Mouse (Mus musculus): ENCODE results near the gene Prl7a1. TPM values are rescaled to one million over a fixed set of nuclear protein-coding genes. Genes with fewer than 3 reads are reported as not detected.

Prl7a1 gene
- not detected for total RNA-seq (2021)
- long read RNA-seq, experiment 1: 0 reads
- long read RNA-seq, experiment 2: 0 reads

GRCm38 (mm10) chr13:27642393-27642792 is at the start of gene Prl7a1:
Gene Prl7a1, minus strand, starts transcription at chr13:27642493.
- no peak for DNase-seq
- intact Hi-C loops (cut with DNase I; ENCODE audit: low total_unique reads): no loop called here

GRCm38 (mm10) chr13:27667936-27668335 is 25.6 kb upstream of the Prl7a1 start, which contains the start of gene Prl7a2:
Gene Prl7a2, minus strand, starts transcription at chr13:27668036.
- intact Hi-C loops (cut with DNase I; ENCODE audit: low total_unique reads): no loop called here
- DNase-seq: no peak

- DNase-seq: no peak
- intact Hi-C loops (cut with DNase I; ENCODE audit: low total_unique reads): no loop called here
Observed at GRCm38 (mm10) chr13:27660747-27661146, 18.5 kb upstream of the Prl7a1 start.

- intact Hi-C loops (cut with DNase I; ENCODE audit: low total_unique reads): no loop called here
- DNase-seq: no peak
Observed at GRCm38 (mm10) chr13:27610482-27610881, 31.8 kb downstream of the Prl7a1 start, which contains the start of gene Prl7b1. Gene Prl7b1, minus strand, starts transcription at chr13:27610582.

Other genes with a start within 250 kb of the Prl7a1 start
- gene Prl8a6, start 203.8 kb downstream of the Prl7a1 start, total RNA-seq (2021): not detected
- gene Prl8a8, start 129.3 kb downstream of the Prl7a1 start, total RNA-seq (2021): not detected
- not detected for gene Prl8a9, start 77.9 kb downstream of the Prl7a1 start, total RNA-seq (2021)
- not detected for gene Prl8a1, start 60.3 kb downstream of the Prl7a1 start, total RNA-seq (2021)
- not detected for gene Prl7b1, start 31.9 kb downstream of the Prl7a1 start, total RNA-seq (2021)
- not detected for gene Prl7a2, start 25.5 kb upstream of the Prl7a1 start, total RNA-seq (2021)
- not detected for gene Prl7d1, start 74.2 kb upstream of the Prl7a1 start, total RNA-seq (2021)
- gene Prl7c1, start 138.3 kb upstream of the Prl7a1 start, total RNA-seq (2021): not detected
- gene Prl2a1, start 159.2 kb upstream of the Prl7a1 start, total RNA-seq (2021): not detected
- not detected for gene Prl2c1, start 206.8 kb upstream of the Prl7a1 start, total RNA-seq (2021)

Measured in gastrocnemius, postnatal 14 days (tissue).